Mouse (Mus musculus): ENCODE data around the gene Padi6. TPM values are rescaled to one million over a fixed set of nuclear protein-coding genes. Genes with fewer than 3 reads are reported as not detected.

Gene Padi6
- total and polyA plus RNA-seq, 2 experiments from 2014 or later: not detected

DNA sequence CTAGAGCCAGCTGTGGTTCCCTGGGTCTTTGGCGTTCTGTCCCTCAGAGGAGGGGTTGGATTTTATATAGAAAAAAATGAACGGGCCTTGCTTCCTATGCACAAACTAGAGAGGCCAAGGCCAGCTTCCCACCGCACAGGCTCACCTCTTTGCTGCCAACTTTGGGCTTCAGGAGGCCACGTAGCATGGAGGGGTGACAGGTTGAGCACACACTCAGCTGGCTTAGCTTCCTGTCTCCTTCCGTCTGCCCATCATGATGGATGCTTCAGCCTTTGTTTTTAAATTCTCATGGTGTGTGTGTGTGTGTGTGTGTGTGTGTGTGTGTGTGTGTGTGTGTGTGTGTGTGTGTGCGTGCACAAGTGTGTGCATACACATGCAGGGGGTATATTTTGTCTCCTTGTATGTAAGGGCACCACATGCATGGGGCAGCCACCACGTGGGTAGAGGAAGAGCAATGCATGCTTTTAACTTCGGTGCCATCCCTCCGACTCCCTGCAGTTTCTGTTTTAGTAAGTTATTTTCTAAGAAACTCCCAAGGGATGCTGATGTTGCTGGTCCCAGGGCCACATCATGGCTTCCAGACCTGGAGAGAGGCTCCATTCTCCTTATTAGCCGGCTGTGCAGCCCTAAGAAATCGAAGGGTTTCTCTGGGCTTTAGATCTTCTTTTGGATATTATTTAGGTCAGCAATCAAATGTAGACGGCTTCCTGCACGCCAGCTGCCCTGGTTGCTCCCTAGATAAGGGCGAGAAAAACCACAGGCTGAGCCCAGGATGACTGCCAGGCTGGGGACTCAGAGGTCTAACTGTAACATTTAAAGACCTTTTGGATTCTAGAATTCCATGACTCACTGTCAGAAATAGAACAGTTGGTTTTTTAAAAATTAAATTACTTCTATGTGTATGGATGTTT is 46.5 kb downstream of the Padi6 start:
- no peak overlapping the region for H3K9ac ChIP-seq (replicated peaks; ENCODE audit: low read depth, low read length)
- H3K4me1 ChIP-seq (ENCODE audit: control insufficient read depth, insufficient read depth): peaks cover 5% of the 10 kb centered on the region; the same call in 1 of the 2 replicates
- no peak for ATAC-seq (ENCODE audit: insufficient read depth, low read depth)
- TF ChIP-seq EP300 (IDR thresholded peaks at IDR 0.05; ENCODE audit: low read depth): no peak
- TF ChIP-seq CTCF (IDR thresholded peaks at IDR 0.05; ENCODE audit: low read depth): no peak
- no peak for DNase-seq (ENCODE audit: low spot score)
- H3K4me3 ChIP-seq (ENCODE audit: low read depth, low read length): no peak overlapping the region
- 57% methylated on average over 14 of the region's 14 CpGs for WGBS
- no peaks in the 10 kb centered on the region for H3K36me3 ChIP-seq (replicated peaks; ENCODE audit: control insufficient read depth, insufficient read depth, low read length)
- H3K27ac ChIP-seq (ENCODE audit: low read depth): no peak overlapping the region
- H3K9me3 ChIP-seq (replicated peaks; ENCODE audit: control insufficient read depth, low read length): no peaks in the 10 kb centered on the region
- no peak overlapping the region for H3K4me2 ChIP-seq (ENCODE audit: low read depth, low read length)
- H3K27me3 ChIP-seq (ENCODE audit: control insufficient read depth, insufficient read depth, low read length): peaks cover 9% of the 10 kb centered on the region; the same call in 1 of the 2 replicates

GRCm38 (mm10) chr4:140695146-140695545 is 47.3 kb downstream of the Padi6 start:
- Histone ChIP-seq H3K4me3 (ENCODE audit: low read depth, low read length) (no peak overlapping the region), H3K9ac (replicated peaks; ENCODE audit: low read depth, low read length) (no peak overlapping the region), H3K4me1 (ENCODE audit: control insufficient read depth, insufficient read depth) (no peaks in the 10 kb centered on the region), H3K27ac (ENCODE audit: low read depth) (no peak overlapping the region), H3K4me2 (ENCODE audit: low read depth, low read length) (no peak overlapping the region), H3K36me3 (replicated peaks; ENCODE audit: control insufficient read depth, insufficient read depth, low read length) (no peaks in the 10 kb centered on the region), H3K9me3 (replicated peaks; ENCODE audit: control insufficient read depth, low read length) (no peaks in the 10 kb centered on the region), H3K27me3 (ENCODE audit: control insufficient read depth, insufficient read depth, low read length) (peaks cover 9% of the 10 kb centered on the region; the same call in 1 of the 2 replicates)
- ATAC-seq (ENCODE audit: insufficient read depth, low read depth) (no peak), DNase-seq (ENCODE audit: low spot score) (no peak)
- TF ChIP-seq CTCF (IDR thresholded peaks at IDR 0.05; ENCODE audit: low read depth): no peak
- no peak for TF ChIP-seq EP300 (IDR thresholded peaks at IDR 0.05; ENCODE audit: low read depth)
- 87% methylated on average over 7 of the region's 7 CpGs for WGBS

DNA sequence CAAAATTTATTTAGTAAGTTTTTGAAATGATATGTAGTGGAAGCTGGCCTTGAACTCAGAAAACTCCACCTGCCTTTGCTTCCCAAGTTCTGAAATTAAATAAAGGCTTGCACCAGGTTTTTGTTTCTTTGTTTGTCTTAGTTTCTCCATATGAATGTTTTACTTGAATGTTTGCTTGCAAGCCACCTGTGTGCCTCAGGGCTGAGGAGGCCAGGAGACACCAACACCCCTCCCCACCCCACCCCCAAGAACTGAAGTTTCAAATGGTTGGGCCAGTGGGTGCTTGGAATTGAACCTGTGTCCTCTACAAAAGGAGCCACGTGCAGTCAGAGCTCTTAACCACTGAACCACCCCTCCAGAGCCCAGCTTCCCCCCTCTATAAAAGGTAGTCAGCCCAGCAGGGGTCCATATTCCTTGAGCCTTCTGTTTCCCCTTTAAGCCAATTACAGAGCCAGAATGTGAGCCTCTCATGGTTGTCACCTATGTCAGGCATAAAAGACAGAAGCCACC is 47.8 kb downstream of the Padi6 start:
- 55% methylated on average over 1 of the region's 1 CpGs for WGBS

GRCm38 (mm10) chr4:140693513-140693912 is 48.9 kb downstream of the Padi6 start:
- 40% methylated on average over 4 of the region's 4 CpGs for WGBS
- H3K4me1 ChIP-seq (ENCODE audit: control insufficient read depth, insufficient read depth): no peaks in the 10 kb centered on the region

More for the DNA sequence above, 47.8 kb downstream of the Padi6 start:
- ATAC-seq (ENCODE audit: insufficient read depth, low read depth) (no peak), DNase-seq (ENCODE audit: low spot score) (no peak)
- TF ChIP-seq CTCF (IDR thresholded peaks at IDR 0.05; ENCODE audit: low read depth): no peak
- TF ChIP-seq EP300 (IDR thresholded peaks at IDR 0.05; ENCODE audit: low read depth): no peak
- no peak overlapping the region for H3K4me3 ChIP-seq (ENCODE audit: low read depth, low read length)
- no peaks in the 10 kb centered on the region for H3K9me3 ChIP-seq (replicated peaks; ENCODE audit: control insufficient read depth, low read length)
- H3K36me3 ChIP-seq (replicated peaks; ENCODE audit: control insufficient read depth, insufficient read depth, low read length): no peaks in the 10 kb centered on the region
- no peaks in the 10 kb centered on the region for H3K4me1 ChIP-seq (ENCODE audit: control insufficient read depth, insufficient read depth)
- no peak overlapping the region for H3K4me2 ChIP-seq (ENCODE audit: low read depth, low read length)
- H3K9ac ChIP-seq (replicated peaks; ENCODE audit: low read depth, low read length): no peak overlapping the region
- peaks cover 9% of the 10 kb centered on the region; the same call in 1 of the 2 replicates for H3K27me3 ChIP-seq (ENCODE audit: control insufficient read depth, insufficient read depth, low read length)
- no peak overlapping the region for H3K27ac ChIP-seq (ENCODE audit: low read depth)

DNA sequence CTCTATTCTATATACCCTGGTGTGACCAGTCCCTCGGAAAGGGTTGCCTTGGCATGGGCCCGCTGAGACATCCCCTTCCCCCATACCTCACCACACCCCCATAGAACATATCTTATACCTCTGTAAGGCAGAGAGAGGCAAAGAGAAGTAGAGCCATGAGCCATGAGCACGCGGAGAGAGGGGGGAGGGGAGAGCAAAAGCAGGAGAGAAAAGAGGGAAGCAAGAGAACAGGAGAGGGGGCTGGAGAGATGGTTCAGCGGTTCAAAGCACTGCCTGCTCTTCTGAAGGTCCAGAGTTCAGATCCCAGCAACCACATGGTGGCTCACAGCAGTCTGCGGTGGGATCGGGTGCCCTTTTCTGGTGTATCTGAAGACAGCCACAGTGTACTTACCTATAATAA is 51.0 kb downstream of the Padi6 start:
- H3K27ac ChIP-seq (ENCODE audit: low read depth): no peak overlapping the region

More at GRCm38 (mm10) chr4:140693513-140693912, 48.9 kb downstream of the Padi6 start:
- no peak overlapping the region for H3K4me2 ChIP-seq (ENCODE audit: low read depth, low read length)
- no peak overlapping the region for H3K27ac ChIP-seq (ENCODE audit: low read depth)
- ATAC-seq (ENCODE audit: insufficient read depth, low read depth) (no peak), DNase-seq (ENCODE audit: low spot score) (no peak)
- TF ChIP-seq EP300 (IDR thresholded peaks at IDR 0.05; ENCODE audit: low read depth): no peak
- no peak for TF ChIP-seq CTCF (IDR thresholded peaks at IDR 0.05; ENCODE audit: low read depth)
- H3K4me3 ChIP-seq (ENCODE audit: low read depth, low read length): no peak overlapping the region
- H3K9me3 ChIP-seq (replicated peaks; ENCODE audit: control insufficient read depth, low read length): no peaks in the 10 kb centered on the region
- H3K36me3 ChIP-seq (replicated peaks; ENCODE audit: control insufficient read depth, insufficient read depth, low read length): no peaks in the 10 kb centered on the region
- no peak overlapping the region for H3K9ac ChIP-seq (replicated peaks; ENCODE audit: low read depth, low read length)
- H3K27me3 ChIP-seq (ENCODE audit: control insufficient read depth, insufficient read depth, low read length): 0 out of 2 replicates have a peak, but pooled peaks cover under 1% of the 10 kb centered on the region

More for the DNA sequence above, 51.0 kb downstream of the Padi6 start:
- Histone ChIP-seq H3K4me1 (ENCODE audit: control insufficient read depth, insufficient read depth) (no peaks in the 10 kb centered on the region), H3K27me3 (ENCODE audit: control insufficient read depth, insufficient read depth, low read length) (no peaks in the 10 kb centered on the region), H3K4me2 (ENCODE audit: low read depth, low read length) (no peak overlapping the region), H3K9ac (replicated peaks; ENCODE audit: low read depth, low read length) (no peak overlapping the region), H3K4me3 (ENCODE audit: low read depth, low read length) (no peak overlapping the region), H3K9me3 (replicated peaks; ENCODE audit: control insufficient read depth, low read length) (no peaks in the 10 kb centered on the region), H3K36me3 (replicated peaks; ENCODE audit: control insufficient read depth, insufficient read depth, low read length) (no peaks in the 10 kb centered on the region)
- 77% methylated on average over 7 of the region's 7 CpGs for WGBS
- no peak for TF ChIP-seq EP300 (IDR thresholded peaks at IDR 0.05; ENCODE audit: low read depth)
- no peak for TF ChIP-seq CTCF (IDR thresholded peaks at IDR 0.05; ENCODE audit: low read depth)
- ATAC-seq (ENCODE audit: insufficient read depth, low read depth) (no peak), DNase-seq (ENCODE audit: low spot score) (no peak)

Measured in heart, postnatal 0 days (tissue).